Mouse (Mus musculus): ENCODE measurements around the gene Podxl. TPM values are rescaled to one million over a fixed set of nuclear protein-coding genes. Genes with fewer than 3 reads are reported as not detected.

Gene Podxl
- polyA plus RNA-seq, 1 experiment from 2014 or later = 4.3 TPM

DNA sequence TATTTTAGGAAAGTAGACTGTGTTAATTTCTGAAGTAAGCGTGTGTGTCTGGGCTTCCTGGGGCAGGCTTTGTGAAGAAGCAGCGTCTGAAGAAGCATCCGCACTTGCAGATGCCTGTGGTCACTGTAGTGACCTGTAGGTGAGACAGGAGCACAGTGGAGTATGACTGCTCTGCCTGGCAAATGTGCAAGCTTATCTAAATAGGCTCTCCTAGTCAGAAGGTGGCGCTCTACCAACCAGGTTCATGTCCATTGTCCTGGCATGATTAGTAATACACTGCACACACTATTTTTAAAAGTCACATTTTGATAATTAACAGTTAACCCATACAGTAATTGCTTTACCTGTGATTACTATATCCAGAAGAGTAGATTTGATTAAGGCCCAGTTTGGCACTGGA, 85.6 kb downstream of the Podxl start:
- WGBS (ENCODE audit: insufficient replicate concordance) = 82% methylated on average over 4 of the region's 4 CpGs
- ATAC-seq (ENCODE audit: low read depth) = no peak
- Histone ChIP-seq H3K27ac (ENCODE audit: low read length) (no peak overlapping the region), H3K4me3 (ENCODE audit: low read depth, low read length) (no peak overlapping the region), H3K4me2 (ENCODE audit: low read depth, low read length) (no peak overlapping the region), H3K4me1 (ENCODE audit: control insufficient read depth, low read depth, low read length) (no peaks in the 10 kb centered on the region), H3K9ac (ENCODE audit: low read depth, low read length) (no peak overlapping the region), H3K27me3 (ENCODE audit: control insufficient read depth, insufficient read depth, low read depth, low read length) (no peaks in the 10 kb centered on the region), H3K36me3 (ENCODE audit: control insufficient read depth, insufficient read depth) (peaks cover 16% of the 10 kb centered on the region), H3K9me3 (replicated peaks; ENCODE audit: control insufficient read depth, low read length) (no peaks in the 10 kb centered on the region)

Other genes starting within 250 kb of the Podxl start
- gene Mkln1, start 165.2 kb downstream of the Podxl start, polyA plus RNA-seq (2015; fragmentation: Nextera tagmentation; extraction: Ambion mirVana) = 130 and 142 TPM in 2 replicates